Mouse (Mus musculus): Measurements from ENCODE around the gene Timm8a1.

- TF ChIP-seq CTCF (IDR thresholded peaks at IDR 0.05; ENCODE audit: low read depth), result no peak
- no peak for TF ChIP-seq EP300 (optimal IDR thresholded peaks at IDR 0.05)
Measured at GRCm38 (mm10) chrX:134582270-134582669, 40.6 kb upstream of the Timm8a1 start.

Measured in stomach, postnatal 0 days (tissue).